Mouse (Mus musculus) lung, adult 2 months (tissue): ENCODE results near the gene Cblb.

Experiments used
- CTCF ChIP-seq: fragments of 200-500 bp; IDR thresholded peaks from 2 replicates; pipeline ENCODE4 v1.5.1; 2011; ENCODE audit warnings: mild to moderate bottlenecking, low read length, control low read depth; ENCODE audit not compliant: insufficient read depth
- POLR2A ChIP-seq: fragments of 200-500 bp; IDR thresholded peaks from 2 replicates; pipeline ENCODE4 v1.6.1; 2011; ENCODE audit warnings: low read depth, mild to moderate bottlenecking, control low read depth, low read length, borderline replicate concordance; ENCODE audit errors: extremely low read depth

DNA sequence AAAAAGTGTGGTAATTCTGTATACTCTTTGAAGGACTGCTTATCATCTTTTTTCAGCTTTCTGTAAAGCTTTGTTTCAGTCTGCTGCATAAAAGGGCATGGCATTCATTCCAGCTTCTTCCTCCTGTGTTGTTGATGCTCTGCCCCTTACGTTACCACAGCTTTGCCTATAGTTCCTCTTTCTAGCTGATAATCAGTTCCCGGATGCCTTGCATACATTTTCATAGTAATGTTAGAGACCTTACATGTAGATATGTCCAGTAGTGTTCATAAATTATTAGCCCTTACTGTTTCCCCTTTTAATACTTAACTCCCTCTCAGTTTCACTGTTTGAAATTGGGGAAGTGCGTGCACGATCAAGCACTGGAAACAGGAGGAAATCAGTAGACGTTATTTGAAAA is 113.8 kb downstream of the Cblb start:
- TF ChIP-seq CTCF (no peak), POLR2A (no peak)
